Mouse (Mus musculus): ENCODE data around the gene Duoxa1. TPM values are rescaled to one million over a fixed set of nuclear protein-coding genes. Genes with fewer than 3 reads are reported as not detected.

Duoxa1 gene
- not detected for polyA plus RNA-seq (2014; fragmentation: Illumina TruSeq; extraction: RNeasy Lipid Tissue Mini Kit (QIAGEN cat#74804); ENCODE audit: low read depth, low replicate concordance)

DNA sequence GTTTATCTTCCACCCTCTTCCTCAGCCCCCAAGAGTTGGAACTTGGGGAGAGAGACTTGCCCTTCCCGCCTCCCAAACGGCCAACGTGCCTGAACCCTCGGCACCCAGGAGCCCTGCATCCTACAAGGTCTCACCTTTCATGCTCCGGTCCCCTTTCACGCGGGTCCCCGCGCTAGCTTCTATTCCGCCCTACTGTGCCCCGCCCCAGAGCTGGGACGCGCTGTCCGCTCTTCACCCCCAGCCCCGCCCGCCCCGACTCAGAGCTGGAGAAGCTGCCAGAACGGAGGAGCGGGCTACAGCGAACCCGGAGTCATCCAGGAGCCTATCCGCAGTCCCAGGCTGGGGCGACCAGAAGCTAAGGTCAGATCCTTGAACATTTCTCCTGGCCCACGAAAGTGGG is at the start of gene Duoxa1:
Gene Duoxa1 (minus strand): TSS at position 195 of the 400 bp plus-strand sequence.

DNA sequence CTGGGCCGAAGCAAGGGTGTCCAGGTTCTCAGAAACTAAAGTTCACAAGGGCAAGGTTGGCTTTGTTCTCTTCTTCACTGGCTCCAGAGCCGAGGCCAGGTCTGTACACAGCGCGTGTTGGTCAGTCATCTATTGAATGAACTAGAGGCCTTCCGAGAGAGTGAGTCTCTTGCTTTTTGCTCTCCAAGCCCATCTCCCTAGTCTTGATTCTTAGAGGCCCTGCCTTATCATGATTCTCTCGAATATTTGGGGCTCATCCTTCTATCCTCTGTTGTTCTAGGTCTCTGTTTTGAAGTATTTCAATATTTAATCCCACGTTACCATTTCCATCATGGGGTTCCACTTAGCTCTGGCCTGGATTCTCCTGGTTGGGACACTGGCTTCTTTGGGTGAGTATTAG is 1.8 kb upstream of the Duoxa1 start, which contains the start of gene Duox1:
Gene Duox1 (plus strand): TSS at position 301 of the 400 bp plus-strand sequence.

DNA sequence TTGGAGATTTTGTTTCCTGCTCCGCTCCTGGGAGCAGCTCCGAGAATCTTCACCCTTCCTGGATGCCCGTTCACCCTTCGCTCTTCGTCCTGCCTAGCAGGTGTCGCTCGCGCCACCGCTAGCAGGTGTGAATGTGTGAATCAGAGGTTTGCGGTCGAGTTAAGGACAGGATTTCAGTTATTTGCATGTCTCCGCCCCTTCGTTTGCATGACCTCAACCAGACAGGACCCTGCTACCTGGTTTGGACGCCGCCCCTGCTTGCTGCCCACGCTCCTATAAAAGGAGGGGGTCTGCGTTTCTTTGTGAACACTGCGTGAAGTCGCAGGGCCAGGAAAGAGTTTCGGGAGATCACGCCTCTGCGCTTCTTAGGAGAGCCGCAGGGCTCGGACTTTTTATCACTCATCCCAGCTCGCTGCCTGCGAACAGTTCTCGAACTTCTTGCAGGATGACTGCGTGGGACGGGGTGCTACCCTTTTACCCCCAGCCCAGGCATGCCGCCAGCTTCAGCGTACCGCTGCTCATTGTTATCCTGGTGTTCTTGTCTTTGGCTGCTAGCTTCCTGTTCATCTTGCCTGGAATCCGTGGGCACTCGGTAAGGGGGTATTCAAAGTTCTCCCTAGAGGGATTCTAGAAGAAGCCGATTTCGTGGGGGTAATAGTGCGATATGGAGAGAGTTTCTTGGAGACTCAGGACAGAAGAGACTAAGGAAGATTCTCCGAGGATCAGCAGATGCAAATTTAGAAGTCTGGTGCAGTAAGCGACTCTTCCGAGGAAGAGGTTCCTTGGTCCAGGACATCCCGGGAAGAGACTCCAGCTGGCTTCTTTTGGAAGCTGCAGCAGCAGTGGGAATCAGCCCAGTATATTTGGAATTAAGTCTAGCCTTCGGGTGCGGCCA is 14.7 kb downstream of the Duoxa1 start, which contains the start of gene Duoxa2:
Gene Duoxa2 (plus strand): TSS at position 305 of the 895 bp plus-strand sequence.

DNA sequence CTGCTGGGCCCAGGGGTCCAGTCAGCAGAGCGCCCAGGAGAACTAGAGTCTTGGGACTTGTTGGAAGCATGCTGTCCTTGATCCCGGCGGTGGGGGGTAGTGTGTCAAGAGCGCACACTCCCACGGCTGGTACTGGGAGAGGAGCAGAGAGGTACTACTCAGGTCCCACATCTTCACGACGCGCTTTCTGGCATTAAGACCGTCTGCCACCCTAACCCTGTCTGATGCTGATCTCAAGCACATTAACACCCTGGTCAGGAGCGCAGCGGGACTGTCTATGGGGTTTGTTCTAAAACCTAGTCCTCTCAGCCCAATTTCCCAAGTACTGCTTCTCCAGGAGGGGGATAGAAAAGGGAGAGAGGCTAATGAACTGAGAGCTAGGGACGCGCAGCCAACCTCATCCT is 15.4 kb downstream of the Duoxa1 start, which contains the start of gene Duox2:
Gene Duox2 (minus strand): TSS at position 354 of the 404 bp plus-strand sequence.

Other genes with a start within 250 kb of the Duoxa1 start
- gene Spg11, start 195.3 kb downstream of the Duoxa1 start, polyA plus RNA-seq (2014; fragmentation: Illumina TruSeq; extraction: RNeasy Lipid Tissue Mini Kit (QIAGEN cat#74804); ENCODE audit: low read depth, low replicate concordance), result 11.1 TPM
- 6,416 TPM for gene B2m, start 166.0 kb downstream of the Duoxa1 start, polyA plus RNA-seq (2014; fragmentation: Illumina TruSeq; extraction: RNeasy Lipid Tissue Mini Kit (QIAGEN cat#74804); ENCODE audit: low read depth, low replicate concordance)
- not detected for gene Trim69, start 153.0 kb downstream of the Duoxa1 start, polyA plus RNA-seq (2014; fragmentation: Illumina TruSeq; extraction: RNeasy Lipid Tissue Mini Kit (QIAGEN cat#74804); ENCODE audit: low read depth, low replicate concordance)
- gene Patl2, start 127.5 kb downstream of the Duoxa1 start, polyA plus RNA-seq (2014; fragmentation: Illumina TruSeq; extraction: RNeasy Lipid Tissue Mini Kit (QIAGEN cat#74804); ENCODE audit: low read depth, low replicate concordance), result not detected
- not detected for gene Terb2, start 127.5 kb downstream of the Duoxa1 start, polyA plus RNA-seq (2014; fragmentation: Illumina TruSeq; extraction: RNeasy Lipid Tissue Mini Kit (QIAGEN cat#74804); ENCODE audit: low read depth, low replicate concordance)
- 52.1 TPM for gene Sord, start 79.0 kb downstream of the Duoxa1 start, polyA plus RNA-seq (2014; fragmentation: Illumina TruSeq; extraction: RNeasy Lipid Tissue Mini Kit (QIAGEN cat#74804); ENCODE audit: low read depth, low replicate concordance)
- not detected for gene Duox2, start 15.3 kb downstream of the Duoxa1 start, polyA plus RNA-seq (2014; fragmentation: Illumina TruSeq; extraction: RNeasy Lipid Tissue Mini Kit (QIAGEN cat#74804); ENCODE audit: low read depth, low replicate concordance)
- not detected for gene Duoxa2, start 14.8 kb downstream of the Duoxa1 start, polyA plus RNA-seq (2014; fragmentation: Illumina TruSeq; extraction: RNeasy Lipid Tissue Mini Kit (QIAGEN cat#74804); ENCODE audit: low read depth, low replicate concordance)
- gene Duox1, start 1.9 kb upstream of the Duoxa1 start, polyA plus RNA-seq (2014; fragmentation: Illumina TruSeq; extraction: RNeasy Lipid Tissue Mini Kit (QIAGEN cat#74804); ENCODE audit: low read depth, low replicate concordance), result not detected
- gene Shf, start 55.4 kb upstream of the Duoxa1 start, polyA plus RNA-seq (2014; fragmentation: Illumina TruSeq; extraction: RNeasy Lipid Tissue Mini Kit (QIAGEN cat#74804); ENCODE audit: low read depth, low replicate concordance), result not detected
- 1.9 TPM for gene Slc28a2, start 112.7 kb upstream of the Duoxa1 start, polyA plus RNA-seq (2014; fragmentation: Illumina TruSeq; extraction: RNeasy Lipid Tissue Mini Kit (QIAGEN cat#74804); ENCODE audit: low read depth, low replicate concordance)
- not detected for gene Gm14085, start 171.2 kb upstream of the Duoxa1 start, polyA plus RNA-seq (2014; fragmentation: Illumina TruSeq; extraction: RNeasy Lipid Tissue Mini Kit (QIAGEN cat#74804); ENCODE audit: low read depth, low replicate concordance)